Mouse (Mus musculus) layer of hippocampus, adult 9-11 months (tissue): Measurements from ENCODE around the gene Car10.

Experiments
- DNase-seq: peaks from one replicate; pipeline ENCODE4 v3.0.0; 2022

Gene Car10

DNA sequence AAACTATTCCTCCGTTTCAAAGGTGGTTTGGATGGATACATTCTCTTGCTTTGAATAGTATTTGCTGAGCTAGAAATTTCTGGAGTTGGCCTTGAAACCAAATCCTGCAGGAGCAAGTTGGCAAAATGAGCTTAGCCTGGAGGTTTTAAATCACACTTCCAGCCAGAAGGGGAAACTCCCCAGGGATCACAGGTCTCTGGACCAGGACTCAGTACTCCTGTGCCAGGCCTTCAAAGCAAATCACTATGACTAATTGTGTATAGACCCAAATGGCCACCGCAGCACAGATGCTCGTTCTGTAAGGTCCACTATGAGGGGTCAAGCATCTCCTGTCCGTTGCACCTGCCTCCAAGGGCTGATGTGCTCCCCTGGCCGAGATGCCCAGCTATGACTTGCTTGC, 403.8 kb downstream of the Car10 start:
- DNase-seq = no peak

DNA sequence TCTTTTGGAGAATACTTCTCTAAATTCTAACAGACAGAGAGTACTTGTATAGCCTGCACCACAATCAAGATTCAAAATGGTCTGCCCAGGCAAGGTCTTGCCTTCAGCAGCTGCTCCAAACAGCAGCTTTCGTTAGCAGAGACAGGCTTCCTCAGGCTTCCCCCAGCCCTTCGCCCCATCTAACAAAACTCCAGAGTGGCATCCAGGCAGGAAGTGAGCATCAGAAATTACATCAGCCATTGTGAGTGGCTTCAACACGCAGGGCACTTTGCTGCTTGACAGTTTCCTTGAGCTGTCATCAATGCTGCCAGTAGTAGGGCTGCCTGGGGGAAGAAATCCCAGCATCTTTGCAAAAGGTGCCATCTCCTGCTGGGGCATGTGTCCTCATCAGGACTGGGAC, 405.0 kb downstream of the Car10 start:
- no peak for DNase-seq

DNA sequence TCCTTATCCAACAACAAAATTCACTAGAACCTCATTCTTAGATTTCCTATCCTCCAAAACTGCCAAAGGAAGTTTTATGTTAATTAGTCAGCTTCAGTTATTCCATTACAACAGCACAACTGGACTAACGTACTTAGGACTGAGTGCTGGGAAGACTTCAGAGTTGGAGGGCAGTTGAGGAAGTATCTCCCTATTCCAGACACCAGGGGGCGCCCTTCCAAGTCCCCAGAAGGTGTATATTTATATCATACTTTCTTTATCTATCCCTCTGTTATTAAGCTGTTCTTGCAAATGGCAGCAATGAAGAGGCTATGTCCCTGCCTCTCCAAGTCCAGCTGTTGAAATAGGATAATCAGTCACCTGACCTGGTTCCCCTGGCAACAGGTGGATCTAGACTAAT, 405.6 kb downstream of the Car10 start:
- no peak for DNase-seq

DNA sequence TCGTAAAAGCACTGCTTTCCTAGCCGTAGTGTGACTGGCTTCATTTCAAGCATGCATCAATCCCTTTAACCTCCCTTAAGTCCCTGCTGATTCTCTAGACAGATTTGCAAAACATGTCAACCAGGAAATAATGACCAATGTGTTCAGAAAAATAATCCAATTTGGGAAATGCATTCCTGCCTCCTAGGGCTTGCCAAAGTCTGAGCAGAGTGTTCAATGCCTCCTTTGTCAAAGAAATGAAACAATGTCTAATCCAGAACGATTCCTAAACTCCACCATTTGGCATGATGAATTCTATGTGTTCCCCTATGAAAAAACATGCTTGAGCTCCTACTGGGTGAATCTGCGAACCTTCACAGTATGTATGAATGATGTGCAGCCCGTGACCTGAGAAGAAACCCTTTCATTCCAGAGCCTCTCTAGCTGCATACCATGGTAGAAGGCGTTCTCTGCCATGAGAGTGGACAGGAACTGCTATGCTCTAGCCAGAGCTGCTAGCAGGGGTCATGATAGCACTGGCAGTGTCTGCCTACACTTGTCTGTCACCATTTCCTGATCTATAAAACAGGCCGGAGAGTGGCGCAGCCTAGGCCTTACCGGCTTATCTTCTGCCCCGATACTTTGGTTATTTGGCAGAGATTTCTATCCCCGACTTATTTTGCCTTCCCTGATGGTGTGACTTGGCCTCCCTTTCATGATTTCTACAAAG, 411.9 kb downstream of the Car10 start:
- no peak for DNase-seq

DNA sequence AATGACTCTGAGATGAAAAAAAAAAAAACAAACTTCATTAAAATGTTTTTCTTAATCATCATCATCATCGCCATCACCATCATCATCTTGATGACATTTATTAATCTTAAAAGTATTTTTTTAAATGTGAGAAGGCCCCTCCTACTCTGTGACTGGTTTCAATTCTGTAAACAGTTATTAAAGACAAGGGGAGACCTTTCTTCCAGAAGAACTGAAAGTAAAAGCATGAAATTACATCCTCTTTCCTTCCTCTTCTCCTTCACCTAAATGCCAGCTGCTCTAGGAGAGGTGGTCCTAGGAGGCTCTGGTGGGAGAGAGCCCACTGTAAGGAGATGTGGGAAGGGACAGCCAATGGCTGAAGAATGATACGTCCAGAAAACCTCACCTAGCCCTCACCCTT, 415.0 kb downstream of the Car10 start:
- no peak for DNase-seq

DNA sequence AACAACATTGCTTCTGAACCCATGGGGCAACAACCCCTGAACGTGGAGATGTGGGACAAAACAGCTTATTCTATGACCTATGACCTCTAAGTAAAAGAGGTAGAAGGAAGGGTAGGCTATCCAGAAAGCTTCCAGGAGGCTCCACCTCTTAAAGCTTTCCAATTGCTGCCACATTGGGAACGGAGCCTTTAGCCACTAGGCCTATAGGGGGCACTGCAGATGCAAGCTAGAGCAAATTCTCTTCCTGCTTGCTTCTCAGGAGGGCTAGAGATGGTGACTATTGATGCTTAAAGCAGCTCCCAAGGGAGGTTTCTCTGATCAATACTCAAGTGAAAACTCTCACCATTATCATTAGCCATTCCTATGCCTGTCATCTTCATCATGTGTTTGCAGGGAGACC, 416.6 kb downstream of the Car10 start:
- no peak for DNase-seq

DNA sequence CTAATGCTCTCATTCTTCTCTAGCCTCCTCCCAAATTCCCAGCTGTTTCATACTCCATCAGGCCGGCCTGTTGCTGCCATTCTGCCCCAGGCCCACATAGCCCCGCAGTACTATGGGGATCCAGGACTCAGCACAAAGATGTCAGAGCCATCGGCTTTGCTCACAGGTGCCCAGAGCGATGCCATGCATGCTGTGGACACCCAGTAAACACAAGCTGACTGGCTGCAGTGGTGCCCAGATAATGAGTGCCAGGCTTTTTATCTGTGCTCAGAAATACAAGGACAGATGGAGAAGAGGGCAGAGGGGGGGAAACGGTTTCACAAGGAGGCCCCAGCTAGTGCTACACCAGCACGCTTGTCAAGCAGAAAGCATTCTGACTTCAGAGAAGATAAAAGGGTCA, 417.7 kb downstream of the Car10 start:
- no peak for DNase-seq

DNA sequence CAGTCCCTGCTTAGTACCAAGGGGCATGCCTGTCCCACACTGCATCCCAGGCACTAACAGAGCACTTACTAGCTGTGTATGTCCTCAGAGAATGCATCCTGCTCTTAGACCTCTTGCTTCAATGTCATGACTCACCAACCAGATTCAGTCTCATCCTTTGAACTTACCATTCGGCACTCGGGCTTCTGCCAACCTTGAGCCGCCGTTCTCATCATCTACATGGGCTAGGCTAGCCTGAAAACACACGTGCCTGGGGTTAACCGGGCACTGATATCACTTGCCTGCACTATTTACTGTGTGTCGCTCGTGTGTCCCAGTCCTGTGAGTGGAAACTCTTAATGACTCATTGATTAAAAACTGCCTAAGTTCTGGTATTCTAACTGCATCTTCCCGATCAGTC, 418.4 kb downstream of the Car10 start:
- no peak for DNase-seq

DNA sequence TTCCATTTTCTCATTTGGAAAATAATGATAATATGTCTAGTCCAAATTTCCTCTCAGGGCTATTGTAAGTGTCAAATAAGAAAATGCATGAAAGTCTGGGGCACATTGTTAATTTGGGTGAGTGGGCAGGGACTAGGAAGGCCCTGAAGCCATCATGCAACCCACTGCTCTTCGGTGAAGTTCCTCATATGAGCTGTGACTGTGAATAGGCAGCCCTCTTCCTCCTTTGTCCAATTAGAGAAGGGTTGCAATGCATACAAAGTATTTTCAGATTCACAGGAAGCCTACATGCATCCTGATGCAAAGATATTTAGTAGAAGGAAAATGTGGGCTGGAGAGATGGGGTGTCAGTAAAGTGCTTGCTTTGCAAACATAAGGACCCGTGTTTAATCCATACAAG, 419.1 kb downstream of the Car10 start:
- DNase-seq = no peak

DNA sequence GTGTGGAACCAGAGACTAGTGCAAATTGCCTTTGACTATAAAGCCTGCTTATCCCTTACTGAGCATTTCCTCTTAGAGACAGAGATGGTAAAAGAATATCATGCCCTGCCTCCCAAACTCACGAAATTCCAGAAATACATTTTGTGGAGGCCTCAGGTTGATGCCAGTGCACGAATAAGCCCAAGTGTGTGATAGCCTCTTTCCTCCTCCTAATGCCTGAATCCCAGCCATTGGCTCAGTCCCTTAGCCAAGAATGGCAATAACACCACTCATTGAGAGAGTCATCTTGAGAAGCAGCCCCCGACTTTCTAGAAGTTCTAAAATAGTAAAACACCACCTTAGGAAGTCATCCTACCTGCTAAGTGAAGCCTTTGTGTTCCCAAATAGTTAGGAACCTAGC, 424.7 kb downstream of the Car10 start:
- no peak for DNase-seq

DNA sequence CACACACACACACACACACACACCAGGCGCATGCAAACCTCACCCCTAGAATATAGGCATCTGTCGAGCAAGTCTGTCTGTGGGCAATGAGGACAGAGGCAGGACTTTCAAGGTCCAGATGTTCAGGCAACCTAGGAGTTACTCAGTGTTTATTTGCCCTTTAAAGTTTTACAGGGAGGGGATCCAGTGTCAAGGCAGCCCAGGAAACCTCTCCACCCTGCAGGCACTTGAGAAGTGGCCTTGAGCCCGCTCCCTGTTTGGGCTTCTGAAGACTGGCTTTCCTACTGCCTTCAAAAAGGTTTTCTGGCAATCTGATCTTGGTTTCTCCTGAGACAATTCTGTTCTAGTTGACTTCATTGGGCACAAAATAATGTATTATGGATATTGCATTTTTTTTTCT, 428.1 kb downstream of the Car10 start:
- DNase-seq = no peak

DNA sequence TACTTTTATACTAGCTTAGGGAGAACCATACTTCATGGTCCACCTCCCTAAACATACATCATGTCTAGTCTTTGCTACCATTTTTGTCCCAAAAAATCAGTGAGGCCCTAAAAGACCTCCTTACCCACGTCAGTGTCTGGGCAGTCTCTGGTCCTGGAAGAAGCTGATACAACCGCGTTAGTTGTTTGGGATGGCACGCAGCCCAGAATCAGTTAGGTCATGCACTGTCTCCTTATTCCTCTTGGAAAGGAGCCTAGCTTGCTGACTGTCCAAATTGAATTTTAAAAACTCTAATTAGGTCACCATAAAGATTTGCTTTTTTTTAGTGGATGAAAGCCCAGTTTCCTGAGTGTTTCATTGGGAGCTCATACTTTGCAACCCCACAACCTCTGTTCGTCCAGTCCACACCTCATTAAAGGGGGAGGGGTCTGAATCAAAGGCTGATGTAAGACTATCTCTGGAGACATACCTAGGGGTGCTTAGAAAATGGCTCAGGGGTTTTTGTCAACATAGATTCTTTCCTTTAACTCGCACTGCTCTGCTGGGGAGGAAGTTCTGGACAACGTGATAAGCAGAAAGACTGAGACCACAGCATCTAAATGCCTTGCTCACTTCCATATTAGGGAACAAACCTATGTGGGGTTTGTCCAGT, 433.3 kb downstream of the Car10 start:
- DNase-seq = peak; percentile 15

DNA sequence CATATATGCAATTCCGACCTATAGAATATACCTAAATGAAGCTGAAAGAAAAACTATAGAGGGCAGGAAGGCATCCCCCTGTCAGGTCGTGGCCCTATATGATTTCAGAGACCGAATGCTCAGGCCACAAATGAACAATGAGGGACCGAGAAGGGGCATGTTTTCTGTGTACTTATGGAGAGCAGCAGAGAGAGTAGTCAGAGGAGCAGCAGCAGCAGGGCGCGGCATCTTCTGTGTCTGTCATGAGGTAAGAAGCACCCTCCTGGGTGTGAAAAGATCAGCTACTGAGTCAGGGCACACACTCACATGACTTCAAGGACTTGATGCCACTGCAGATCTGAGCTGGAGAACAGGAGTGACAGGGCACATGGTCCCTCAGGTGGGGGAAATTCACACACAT, 438.4 kb downstream of the Car10 start:
- no peak for DNase-seq

DNA sequence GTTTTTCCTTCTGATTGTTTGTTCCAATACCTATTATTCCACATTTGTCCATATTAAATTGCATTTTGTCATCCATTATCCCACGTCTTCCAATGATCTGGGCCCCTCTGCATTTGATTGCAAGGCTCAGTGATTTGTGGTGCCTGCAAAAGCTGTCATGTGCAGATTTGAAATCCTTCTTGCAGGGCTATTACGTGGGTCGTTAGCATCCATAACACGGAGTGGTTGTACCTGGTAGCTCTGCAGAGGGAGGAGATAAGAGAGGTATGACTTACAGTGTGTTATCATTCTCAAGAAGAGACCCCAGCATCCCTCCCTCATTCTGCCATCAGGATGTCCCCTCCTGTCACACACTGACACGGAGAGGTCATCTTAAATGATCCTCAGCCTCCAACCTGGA, 451.1 kb downstream of the Car10 start:
- no peak for DNase-seq

DNA sequence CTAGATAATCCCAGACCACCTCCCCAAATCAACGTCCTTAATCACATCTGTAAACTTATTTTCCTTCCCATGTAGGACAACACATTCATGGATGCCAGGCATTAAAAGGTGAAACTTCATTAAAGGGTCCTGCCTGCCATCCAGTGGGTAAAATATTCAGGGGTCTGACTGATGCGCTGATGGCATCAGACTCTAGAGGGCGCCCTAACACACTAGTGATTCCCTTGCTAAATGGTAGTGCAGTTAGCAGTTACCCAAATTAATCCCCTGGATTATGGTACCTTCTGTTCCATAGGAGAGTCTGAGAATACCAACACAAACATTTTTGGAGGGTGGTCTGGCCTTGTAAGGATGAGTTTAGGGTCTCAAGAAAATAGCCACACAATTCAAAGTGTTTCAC, 453.1 kb downstream of the Car10 start:
- no peak for DNase-seq

DNA sequence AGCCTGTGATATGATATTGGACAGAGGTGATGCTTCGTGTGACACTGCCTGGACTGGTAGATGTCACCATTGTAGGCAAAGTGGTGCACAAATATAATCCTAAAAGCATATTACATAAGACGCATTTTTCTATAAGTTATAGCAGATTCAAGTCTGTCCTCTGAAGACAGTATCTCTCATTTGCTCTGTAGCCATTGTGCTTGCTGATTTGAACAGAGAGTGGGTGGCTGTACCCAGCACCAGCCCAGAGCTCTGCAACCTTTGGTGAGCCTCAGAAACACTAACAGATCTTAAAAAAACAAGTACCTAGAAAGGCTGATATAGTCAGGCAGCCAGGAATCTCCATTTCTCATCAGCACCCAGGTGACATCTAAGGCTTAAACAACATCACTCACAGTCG, 461.3 kb downstream of the Car10 start:
- no peak for DNase-seq

DNA sequence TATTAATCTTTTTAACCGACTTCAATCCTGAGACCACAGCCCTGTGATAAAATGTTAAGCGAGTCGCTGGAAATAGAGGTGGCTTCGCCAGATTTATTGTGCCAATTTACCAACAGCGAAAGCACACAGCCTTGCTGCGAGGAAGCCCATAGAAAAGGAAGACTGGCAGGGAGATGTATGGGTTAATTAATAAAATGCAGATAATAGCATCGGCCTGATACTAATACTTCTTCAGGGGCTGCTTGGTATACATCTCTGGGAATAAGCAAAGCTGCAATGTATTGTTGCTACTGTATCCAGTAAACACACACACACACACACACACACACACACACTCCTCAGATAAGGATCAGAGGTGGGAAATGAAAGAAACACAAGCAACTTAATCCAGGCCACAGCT, 462.7 kb downstream of the Car10 start:
- no peak for DNase-seq

DNA sequence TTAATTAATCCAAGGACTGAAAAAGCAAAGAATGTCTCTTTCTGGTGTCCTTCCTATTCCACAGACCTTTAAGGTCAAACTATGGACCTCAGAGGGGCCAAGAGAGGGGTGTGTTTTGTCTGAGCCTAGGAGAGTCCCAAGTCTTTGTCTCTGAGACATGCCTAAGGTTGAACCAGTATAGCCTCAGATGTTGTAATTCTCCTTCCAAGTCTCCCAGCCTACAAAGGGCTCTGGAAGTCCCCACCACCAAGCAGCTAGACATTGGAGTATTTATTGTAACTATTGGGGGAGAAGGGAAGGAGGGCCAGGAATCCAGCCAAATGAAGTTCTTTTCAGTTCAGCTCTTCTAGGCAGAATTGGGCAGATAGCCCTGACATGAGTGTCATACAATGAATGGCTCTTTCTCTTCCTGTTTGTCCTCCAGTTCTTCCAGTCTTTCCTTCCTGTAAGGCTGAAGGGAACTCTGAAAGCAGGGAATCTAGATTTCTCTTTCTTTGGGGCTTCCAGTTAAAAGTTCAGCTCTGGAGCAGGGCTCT, 464.6 kb downstream of the Car10 start:
- DNase-seq = no peak

DNA sequence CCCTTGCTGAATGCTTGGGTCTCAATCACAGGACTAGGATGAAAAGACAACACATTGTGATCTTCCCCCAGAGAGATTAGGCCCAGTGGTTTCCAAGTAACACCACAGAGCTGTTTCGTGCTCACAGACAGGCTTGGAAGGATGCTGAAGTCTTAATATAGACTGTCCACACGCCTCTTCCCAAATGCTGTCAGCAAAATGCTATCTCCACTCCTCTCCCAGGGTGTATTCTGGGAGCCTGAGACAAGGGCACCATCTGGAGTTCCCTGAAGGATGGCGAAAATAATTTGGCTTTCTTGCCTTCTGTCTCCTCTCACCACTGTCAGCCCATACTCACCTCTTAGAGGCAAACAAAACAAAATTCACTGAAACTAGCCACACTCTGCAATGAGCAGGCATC, 467.9 kb downstream of the Car10 start:
- peak; percentile 87 for DNase-seq

DNA sequence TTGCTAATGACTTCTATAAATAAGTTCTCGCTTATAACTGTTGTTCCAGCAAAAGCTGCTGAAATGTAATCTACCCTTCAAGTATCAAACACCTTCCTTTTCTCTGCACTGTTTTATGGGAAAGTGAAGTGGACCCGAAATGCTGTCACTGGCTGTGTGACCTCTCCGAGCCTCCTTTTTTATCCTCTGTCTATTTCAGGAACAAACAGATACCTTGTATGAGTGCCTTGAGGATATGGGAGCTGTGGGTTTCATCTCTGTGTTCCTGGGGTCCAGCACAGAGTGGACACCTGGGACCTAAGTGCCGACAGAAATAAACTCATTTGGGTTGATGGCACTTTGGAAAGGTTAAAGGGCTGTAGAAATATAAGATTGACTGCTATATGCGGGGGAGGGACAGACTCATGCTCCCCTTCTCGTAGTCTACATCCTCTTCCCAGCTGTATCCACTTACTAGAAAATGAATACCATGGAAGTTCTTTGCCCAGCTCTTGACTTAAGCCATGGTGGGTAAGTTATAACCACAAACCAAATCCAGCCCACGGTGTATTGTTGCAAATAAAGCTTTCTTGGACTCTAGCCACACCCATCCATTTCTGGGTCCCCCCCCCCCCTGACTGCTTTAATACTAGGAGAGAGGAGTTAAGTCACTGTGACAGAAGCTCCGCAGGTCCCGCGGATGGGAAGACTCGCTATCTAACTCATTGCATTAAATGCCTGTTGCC, 474.3 kb downstream of the Car10 start:
- no peak for DNase-seq

DNA sequence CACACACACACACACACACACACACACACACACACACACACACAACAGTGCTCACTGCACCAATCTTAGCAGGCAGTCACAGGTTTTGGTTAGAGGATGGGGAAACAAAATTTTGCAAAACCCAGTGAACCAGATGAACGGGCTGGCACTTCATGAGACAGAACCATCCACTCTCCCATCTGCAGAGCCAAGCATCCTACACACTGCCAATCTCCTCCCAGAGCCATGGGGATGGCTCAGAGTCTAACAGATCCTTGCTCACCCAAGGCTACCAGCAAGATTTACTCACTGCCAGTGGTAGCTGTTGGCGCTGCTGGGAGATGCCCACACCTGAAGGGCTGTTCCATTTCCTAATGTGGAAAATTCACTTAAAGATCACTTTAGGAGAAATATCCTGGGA, 479.6 kb downstream of the Car10 start:
- peak; percentile 76 for DNase-seq

DNA sequence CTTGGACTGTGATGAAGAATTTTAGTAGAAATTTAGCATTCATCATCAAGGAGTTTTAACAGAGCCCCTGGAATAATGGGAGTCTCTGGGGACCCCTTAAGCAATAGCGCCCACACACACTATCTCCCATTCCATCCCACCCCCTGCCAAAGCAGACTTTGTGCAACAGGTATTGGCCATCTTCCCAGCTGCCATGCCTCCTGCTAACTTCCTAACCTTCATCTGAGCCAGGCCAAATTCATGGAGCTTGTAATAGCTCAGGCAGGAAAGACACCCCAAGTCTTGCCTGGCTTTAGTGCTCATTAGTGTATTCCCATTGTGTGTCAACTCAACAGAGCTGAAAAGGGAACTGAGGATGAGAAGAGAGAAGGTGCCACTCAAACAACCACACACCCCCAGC, 481.8 kb downstream of the Car10 start:
- DNase-seq = no peak

DNA sequence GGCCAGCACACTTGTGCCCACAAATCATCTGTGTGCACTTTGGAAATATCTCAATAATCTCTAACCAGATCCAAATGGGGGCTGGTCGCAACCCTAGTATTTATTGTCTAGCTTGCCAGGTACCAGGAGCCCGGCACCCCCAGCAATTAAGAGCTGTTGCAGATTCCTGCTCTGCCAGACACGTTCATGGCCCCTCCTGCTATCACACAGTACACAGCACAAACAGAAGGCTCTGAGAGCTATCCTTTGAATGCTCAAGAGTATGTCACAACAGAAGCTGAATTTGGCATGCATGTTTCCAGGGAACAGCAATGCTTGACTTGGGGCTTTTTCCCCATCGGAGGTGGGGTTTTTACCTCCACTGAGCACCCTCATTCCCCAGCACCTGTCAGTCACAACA, 483.5 kb downstream of the Car10 start:
- DNase-seq = peak; percentile 82

DNA sequence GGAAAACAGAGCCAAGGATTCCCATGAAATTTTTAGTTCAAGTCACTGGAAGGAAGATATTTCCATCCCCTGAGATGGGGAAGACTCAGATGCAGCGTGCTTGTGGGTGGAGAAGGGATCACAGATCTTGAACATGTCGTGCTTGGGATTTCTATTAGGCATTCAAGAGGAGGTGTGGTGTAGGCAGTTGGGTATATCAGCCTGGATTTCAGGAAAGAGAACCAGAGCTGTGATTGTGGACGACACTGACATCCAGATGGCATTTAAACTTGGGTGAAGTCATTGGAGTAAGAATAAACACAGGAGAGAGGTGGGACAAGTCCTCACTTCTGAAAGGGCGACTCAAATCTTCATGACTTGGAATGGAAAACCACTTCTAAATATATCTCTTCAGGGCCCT, 490.0 kb downstream of the Car10 start:
- DNase-seq = no peak
